8 mouse cellular contexts compared by ENCODE assay signal in the genomic region with DNA sequence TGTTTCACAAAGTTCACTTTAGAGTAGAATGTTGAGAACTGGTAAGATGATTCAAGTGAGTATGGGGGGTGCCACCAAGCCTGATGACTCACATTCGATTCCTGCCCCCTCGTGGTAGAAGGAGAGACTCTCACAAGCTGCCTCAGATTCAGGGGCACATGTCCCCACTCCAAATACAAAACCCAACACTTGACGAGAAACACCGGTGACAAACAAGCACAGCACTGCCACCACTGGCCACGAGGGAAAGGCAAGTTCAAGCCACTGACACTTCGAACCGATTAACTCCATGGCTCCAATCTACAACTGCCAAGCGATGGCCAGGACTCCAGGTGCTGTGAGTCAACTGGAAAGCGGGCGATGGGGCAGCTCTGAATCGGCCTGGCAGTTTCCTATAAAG. TPM values are rescaled to one million over a fixed set of nuclear protein-coding genes. Genes with fewer than 3 reads are reported as not detected.
DNase-seq lines count a peak whose midpoint lies in the region; ATAC-seq lines count a peak whose summit lies in the region.

No protein-coding gene starts in this region.

- H3K27ac ChIP-seq in midbrain, embryonic 11.5 days (ENCODE audit: low read depth, low read length), result no peak overlapping the region
- H3K27ac ChIP-seq in midbrain, embryonic 10.5 days (replicated peaks), result no peak overlapping the region
- H3K27ac ChIP-seq in stomach, embryonic 15.5 days, result peak overlapping the region; percentile 86

- DNase-seq in cerebellum, adult 11-12 months, result peak; percentile 39
- peak; percentile 82 for DNase-seq in midbrain, embryonic 11.5 days (ENCODE audit: low spot score, missing footprints)
- DNase-seq in midbrain, embryonic 10.5 days (ENCODE audit: low spot score), result no peak
- DNase-seq in kidney, postnatal 14 days, result peak; percentile 32
- DNase-seq in thymus, postnatal 10 days (ENCODE audit: low spot score in 2 of 2), result no peak
- DNase-seq in embryo, embryonic 10.5 days (ENCODE audit: low spot score), result no peak

- H3K36me3 ChIP-seq in midbrain, embryonic 11.5 days (ENCODE audit: control insufficient read depth, insufficient read depth, low read length), result no peaks in the 10 kb centered on the region
- no peaks in the 10 kb centered on the region for H3K36me3 ChIP-seq in midbrain, embryonic 10.5 days
- no peaks in the 10 kb centered on the region for H3K36me3 ChIP-seq in stomach, embryonic 15.5 days

- no peak overlapping the region for H3K4me2 ChIP-seq in midbrain, embryonic 11.5 days
- H3K4me2 ChIP-seq in stomach, embryonic 15.5 days, result peak overlapping the region; percentile 14; the same call in 1 of the 2 replicates

- no peak overlapping the region for H3K9ac ChIP-seq in midbrain, embryonic 11.5 days (ENCODE audit: low read length)
- no peak overlapping the region for H3K9ac ChIP-seq in stomach, embryonic 15.5 days

- ATAC-seq in cerebellum, adult (ENCODE audit: insufficient number of reproducible peaks, low FRiP score, low TSS enrichment), result no peak
- no peak for ATAC-seq in midbrain, embryonic 11.5 days (ENCODE audit: low FRiP score)
- ATAC-seq in stomach, embryonic 15.5 days (ENCODE audit: insufficient read depth, low FRiP score, low read depth), result no peak

- H3K4me1 ChIP-seq in midbrain, embryonic 11.5 days (ENCODE audit: control insufficient read depth, insufficient read depth, low read length), result peaks cover 5% of the 10 kb centered on the region
- H3K4me1 ChIP-seq in midbrain, embryonic 10.5 days, result peaks cover 41% of the 10 kb centered on the region
- H3K4me1 ChIP-seq in stomach, embryonic 15.5 days, result peaks cover 25% of the 10 kb centered on the region

- H3K9me3 ChIP-seq in midbrain, embryonic 11.5 days (ENCODE audit: control insufficient read depth, low read length), result no peaks in the 10 kb centered on the region
- H3K9me3 ChIP-seq in midbrain, embryonic 10.5 days (replicated peaks), result no peaks in the 10 kb centered on the region
- H3K9me3 ChIP-seq in stomach, embryonic 15.5 days, result no peaks in the 10 kb centered on the region

- no peak overlapping the region for H3K4me3 ChIP-seq in midbrain, embryonic 11.5 days (ENCODE audit: low read depth, low read length)
- H3K4me3 ChIP-seq in midbrain, embryonic 10.5 days, result no peak overlapping the region
- H3K4me3 ChIP-seq in stomach, embryonic 15.5 days (replicated peaks), result no peak overlapping the region

- no peaks in the 10 kb centered on the region for H3K27me3 ChIP-seq in midbrain, embryonic 11.5 days (ENCODE audit: control insufficient read depth, insufficient read depth, low read length)
- no peaks in the 10 kb centered on the region for H3K27me3 ChIP-seq in midbrain, embryonic 10.5 days (ENCODE audit: low read depth, poor library complexity, severe bottlenecking)
- no peaks in the 10 kb centered on the region for H3K27me3 ChIP-seq in stomach, embryonic 15.5 days (replicated peaks)

- WGBS in midbrain, embryonic 11.5 days, result 82% methylated on average over 11 of the region's 11 CpGs
- WGBS in midbrain, embryonic 10.5 days, result 86% methylated on average over 11 of the region's 11 CpGs
- WGBS in stomach, embryonic 15.5 days, result 79% methylated on average over 11 of the region's 11 CpGs

RNA-seq across cellular contexts. Expression of a gene that starts 21.8 kb away (rescaled TPM):
- polyA plus RNA-seq in midbrain, embryonic 11.5 days (2014; fragmentation: Nextera tagmentation; extraction: Ambion mirVana), result 2.2 and 2.6 TPM in 2 replicates
- 1.7 and 1.8 TPM in 2 replicates for polyA plus RNA-seq in midbrain, embryonic 10.5 days (2016; fragmentation: Nextera tagmentation; extraction: Ambion mirVana)
- 6.2 and 6.4 TPM in 2 replicates for polyA plus RNA-seq in stomach, embryonic 15.5 days (2015; fragmentation: Nextera tagmentation; extraction: Ambion mirVana)

RNA-seq across cellular contexts. Expression of a gene that starts 34.6 kb away (rescaled TPM):
- 70.3 and 74.3 TPM in 2 replicates for polyA plus RNA-seq in midbrain, embryonic 11.5 days (2014; fragmentation: Nextera tagmentation; extraction: Ambion mirVana)
- 72.8 and 79.1 TPM in 2 replicates for polyA plus RNA-seq in midbrain, embryonic 10.5 days (2016; fragmentation: Nextera tagmentation; extraction: Ambion mirVana)
- 121 and 122 TPM in 2 replicates for polyA plus RNA-seq in stomach, embryonic 15.5 days (2015; fragmentation: Nextera tagmentation; extraction: Ambion mirVana)

RNA-seq across cellular contexts. Expression of a gene that starts 51.7 kb away (rescaled TPM):
- not detected in 2 replicates for polyA plus RNA-seq in midbrain, embryonic 11.5 days (2014; fragmentation: Nextera tagmentation; extraction: Ambion mirVana)
- polyA plus RNA-seq in midbrain, embryonic 10.5 days (2016; fragmentation: Nextera tagmentation; extraction: Ambion mirVana), result not detected in 2 replicates
- not detected in 2 replicates for polyA plus RNA-seq in stomach, embryonic 15.5 days (2015; fragmentation: Nextera tagmentation; extraction: Ambion mirVana)

RNA-seq across cellular contexts. Expression of a gene that starts 52.4 kb away (rescaled TPM):
- polyA plus RNA-seq in midbrain, embryonic 11.5 days (2014; fragmentation: Nextera tagmentation; extraction: Ambion mirVana), result not detected in 2 replicates
- polyA plus RNA-seq in midbrain, embryonic 10.5 days (2016; fragmentation: Nextera tagmentation; extraction: Ambion mirVana), result not detected in 2 replicates
- polyA plus RNA-seq in stomach, embryonic 15.5 days (2015; fragmentation: Nextera tagmentation; extraction: Ambion mirVana), result not detected in 2 replicates

Comparison
In these comparisons a context has a peak if more than half of its experiments do, and no peak if none do; other contexts are left out.
1. DNase-seq: peak in cerebellum, adult 11-12 months (single experiment), midbrain, embryonic 11.5 days (single experiment) and kidney, postnatal 14 days (single experiment); none in midbrain, embryonic 10.5 days (single experiment), thymus, postnatal 10 days (0 of 2) and embryo, embryonic 10.5 days (single experiment).